Mouse (Mus musculus) forebrain, embryonic 13.5 days (tissue): ENCODE measurements around the gene Spint5. TPM values are rescaled to one million over a fixed set of nuclear protein-coding genes. Genes with fewer than 3 reads are reported as not detected.

ENCODE experiments used
- ATAC-seq: fragments of 200-750 bp; cut with Nextera tagmentation; 2 replicates; pipeline ENCODE4 v1.8.0; 2017
- H3K27ac ChIP-seq: fragments of 300-500 bp; sonication (generic); 2 replicates; pipeline ENCODE4 v1.5.1; 2015; ENCODE audit warnings: inconsistent platforms, mild to moderate bottlenecking, moderate library complexity
- H3K27me3 ChIP-seq: fragments of 300-500 bp; sonication (generic); 2 replicates; pipeline ENCODE4 v1.6.1; 2015; ENCODE audit warnings: mild to moderate bottlenecking, inconsistent platforms
- H3K36me3 ChIP-seq: fragments of 300-500 bp; sonication (generic); 2 replicates; pipeline ENCODE4 v1.6.1; 2015; ENCODE audit warnings: mild to moderate bottlenecking, inconsistent platforms; ENCODE audit not compliant: poor library complexity, severe bottlenecking
- H3K4me1 ChIP-seq: fragments of 300-500 bp; sonication (generic); 2 replicates; pipeline ENCODE4 v1.6.1; 2015; ENCODE audit warnings: inconsistent platforms
- H3K4me2 ChIP-seq: fragments of 300-500 bp; sonication (generic); 2 replicates; pipeline ENCODE4 v1.6.1; 2015; ENCODE audit warnings: inconsistent platforms, mild to moderate bottlenecking, moderate library complexity
- H3K4me3 ChIP-seq: fragments of 300-500 bp; sonication (generic); 2 replicates; pipeline ENCODE4 v1.5.1; 2015; ENCODE audit warnings: mild to moderate bottlenecking, inconsistent platforms
- H3K9ac ChIP-seq: fragments of 300-500 bp; sonication (generic); 2 replicates; pipeline ENCODE4 v1.6.1; 2015; ENCODE audit warnings: mild to moderate bottlenecking, inconsistent platforms
- H3K9me3 ChIP-seq: fragments of 300-500 bp; sonication (generic); replicated peaks from 2 replicates; pipeline ENCODE4 v1.6.1; 2016; ENCODE audit warnings: inconsistent platforms
- WGBS: fragments of 180-500 bp; shearing (Covaris S2); methylation state at CpG from one replicate; pipeline ENCODE4 v1.1.7; 2015; 5-methylcytosine and 5-hydroxymethylcytosine counted together
- polyA plus RNA-seq: library from polyadenylated mRNA; unstranded; fragments of >200 nt; fragmentation: Nextera tagmentation; extraction: Ambion mirVana; gene quantifications from 2 replicates; pipeline ENCODE4 v1.2.1, GENCODE M21; 2015

Gene Spint5
- polyA plus RNA-seq, 1 experiment from 2014 or later = not detected

DNA sequence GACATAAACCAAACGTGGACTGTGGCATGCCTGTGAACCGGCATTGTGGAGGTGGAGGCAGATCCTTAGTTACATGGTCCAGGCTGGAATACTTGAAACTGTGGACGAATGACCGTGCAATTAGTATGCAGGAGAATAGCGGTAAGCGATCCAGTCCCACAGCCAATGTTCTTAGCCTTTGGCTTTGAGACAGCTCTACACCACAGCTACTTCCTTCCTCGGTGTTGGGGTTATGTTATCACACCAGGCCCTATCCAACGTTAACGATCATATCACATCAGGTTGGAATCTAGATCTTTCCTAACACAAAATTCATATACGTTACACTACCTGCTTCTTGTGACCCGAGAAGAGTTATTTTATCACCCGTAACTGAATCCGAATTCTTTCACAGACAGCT lies 29.9 kb downstream of the Spint5 start:
- ATAC-seq = no peak
- peaks cover 24% of the 10 kb centered on the region for H3K36me3 ChIP-seq
- peaks cover 28% of the 10 kb centered on the region for H3K4me1 ChIP-seq
- H3K27ac ChIP-seq = no peak overlapping the region
- H3K9me3 ChIP-seq = no peaks in the 10 kb centered on the region
- 76% methylated on average over 13 of the region's 13 CpGs for WGBS
- no peaks in the 10 kb centered on the region for H3K27me3 ChIP-seq
- peak overlapping the region; percentile 94 for H3K4me2 ChIP-seq
- peak overlapping the region; percentile 88 for H3K4me3 ChIP-seq
- peak overlapping the region; percentile 94 for H3K9ac ChIP-seq

DNA sequence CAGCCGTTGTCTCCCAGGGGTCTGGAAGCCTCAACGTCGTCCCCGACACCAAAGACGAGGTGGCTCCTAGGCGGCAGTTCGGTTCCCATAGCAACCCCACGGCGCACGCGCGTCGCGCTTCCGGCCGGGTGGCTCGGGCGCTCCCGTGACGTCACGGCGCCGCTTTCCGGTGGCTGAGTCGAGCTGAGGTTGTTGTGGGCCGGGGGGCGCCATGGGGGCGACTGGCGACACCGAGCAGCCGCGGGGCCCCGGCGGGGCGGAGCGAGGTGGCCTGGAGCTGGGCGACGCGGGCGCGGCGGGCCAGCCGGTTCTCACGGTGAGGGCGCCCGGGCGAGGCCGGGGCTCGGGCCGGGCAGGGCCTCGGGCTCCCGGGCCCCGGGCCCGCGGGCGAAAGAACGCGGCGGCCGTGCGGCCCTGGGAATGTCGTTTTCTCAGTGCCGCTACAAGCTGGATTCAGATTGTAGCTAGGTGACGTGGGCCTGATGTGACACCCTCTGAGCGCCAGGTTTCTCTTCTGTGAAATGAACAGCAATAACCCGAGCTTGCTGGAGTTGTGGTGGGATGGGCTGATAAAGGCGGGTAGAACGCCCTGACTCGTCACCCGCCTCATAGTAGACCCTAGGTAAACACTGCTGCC lies 30.9 kb downstream of the Spint5 start, which contains the start of the genes Wfdc3 and Dnttip1:
Gene Wfdc3, minus strand, starts transcription at position 89 of the 637 bp plus-strand sequence.
Gene Dnttip1, plus strand, starts transcription at position 141 of the 637 bp plus-strand sequence.
- Histone ChIP-seq H3K4me1 (peaks cover 28% of the 10 kb centered on the region), H3K4me3 (peak within 1 kb of the TSS; percentile 88), H3K27ac (peak within 1 kb of the TSS; percentile 59), H3K4me2 (peak within 1 kb of the TSS; percentile 94), H3K9ac (peak within 1 kb of the TSS; percentile 94), H3K36me3 (peaks cover 34% of the 10 kb centered on the region), H3K9me3 (no peaks in the 10 kb centered on the region), H3K27me3 (no peaks in the 10 kb centered on the region)
- WGBS = under 1% methylated on average over 59 of the region's 70 CpGs
- peak; percentile 95 for ATAC-seq

DNA sequence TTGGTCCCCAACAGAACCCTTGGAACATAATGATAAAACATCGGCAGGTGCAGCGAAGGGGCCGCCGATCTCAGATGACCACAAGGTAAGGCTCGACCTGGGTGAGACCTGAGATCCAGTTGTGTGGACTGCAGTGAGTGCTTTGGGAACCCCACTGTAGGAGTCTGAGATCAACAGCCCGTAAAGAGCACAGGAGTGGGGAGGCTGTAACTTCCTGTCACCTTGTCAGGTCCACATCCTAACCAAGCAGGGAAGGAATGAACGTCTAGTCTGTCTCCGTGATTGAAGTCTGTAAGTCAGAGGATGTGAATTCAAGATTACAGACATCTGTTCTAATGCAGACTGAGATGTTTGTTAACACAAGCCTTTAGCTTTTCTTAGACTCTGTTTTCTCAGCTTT lies 31.6 kb downstream of the Spint5 start:
- Histone ChIP-seq H3K27me3 (no peaks in the 10 kb centered on the region), H3K36me3 (peaks cover 41% of the 10 kb centered on the region), H3K4me2 (peak overlapping the region; percentile 94), H3K9me3 (no peaks in the 10 kb centered on the region), H3K9ac (peak overlapping the region; percentile 94), H3K27ac (no peak overlapping the region), H3K4me3 (peak overlapping the region; percentile 88), H3K4me1 (peaks cover 28% of the 10 kb centered on the region)
- ATAC-seq = no peak
- 56% methylated on average over 8 of the region's 8 CpGs for WGBS

DNA sequence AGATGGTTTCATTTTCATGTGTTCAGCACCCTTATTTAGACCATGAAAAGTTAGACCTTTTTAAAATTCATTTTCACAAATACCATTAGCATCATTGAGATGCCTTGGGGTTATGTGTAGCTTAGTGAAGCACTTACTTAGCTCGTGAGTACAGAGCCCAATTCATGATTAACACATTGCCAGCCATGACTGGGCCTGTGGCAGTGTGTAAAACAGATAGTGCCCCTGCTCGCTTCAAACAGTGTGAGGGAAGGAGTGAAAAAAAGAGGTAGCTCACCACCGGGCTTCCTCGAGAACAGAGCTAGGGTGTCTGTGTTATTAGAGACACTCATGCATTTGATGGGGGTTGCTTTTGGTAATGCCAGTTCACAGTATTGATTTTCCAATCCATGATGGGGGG lies 33.1 kb downstream of the Spint5 start:
- H3K27me3 ChIP-seq = no peaks in the 10 kb centered on the region
- no peaks in the 10 kb centered on the region for H3K9me3 ChIP-seq
- no peak overlapping the region for H3K4me3 ChIP-seq
- ATAC-seq = no peak
- no peak overlapping the region for H3K4me2 ChIP-seq
- peaks cover 28% of the 10 kb centered on the region for H3K4me1 ChIP-seq
- H3K9ac ChIP-seq = no peak overlapping the region
- WGBS = 89% methylated on average over 4 of the region's 4 CpGs
- H3K27ac ChIP-seq = no peak overlapping the region
- H3K36me3 ChIP-seq = peaks cover 55% of the 10 kb centered on the region

DNA sequence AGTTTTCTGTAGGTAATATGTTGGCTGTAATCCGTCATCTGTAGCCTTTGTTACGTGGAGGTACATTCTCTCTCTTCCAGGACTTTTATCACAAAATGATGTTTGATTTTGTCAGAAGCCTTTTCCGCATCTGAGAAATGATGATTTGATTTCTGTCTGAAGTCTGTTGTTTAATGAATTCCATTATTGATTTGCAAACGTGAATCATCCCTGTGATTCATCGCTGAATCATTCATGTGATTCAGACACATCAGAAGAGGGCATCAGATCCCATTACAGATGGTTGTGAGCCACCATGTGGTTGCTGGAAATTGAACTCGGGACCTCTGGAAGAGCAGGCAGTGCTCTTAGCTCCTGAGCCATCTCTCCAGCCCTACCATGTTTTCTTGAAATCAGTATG lies 33.9 kb downstream of the Spint5 start:
- WGBS = 89% methylated on average over 6 of the region's 6 CpGs
- Histone ChIP-seq H3K27me3 (no peaks in the 10 kb centered on the region), H3K36me3 (peaks cover 63% of the 10 kb centered on the region), H3K9me3 (no peaks in the 10 kb centered on the region), H3K4me1 (peaks cover 28% of the 10 kb centered on the region), H3K9ac (no peak overlapping the region), H3K4me2 (no peak overlapping the region), H3K4me3 (no peak overlapping the region), H3K27ac (no peak overlapping the region)
- ATAC-seq = no peak

DNA sequence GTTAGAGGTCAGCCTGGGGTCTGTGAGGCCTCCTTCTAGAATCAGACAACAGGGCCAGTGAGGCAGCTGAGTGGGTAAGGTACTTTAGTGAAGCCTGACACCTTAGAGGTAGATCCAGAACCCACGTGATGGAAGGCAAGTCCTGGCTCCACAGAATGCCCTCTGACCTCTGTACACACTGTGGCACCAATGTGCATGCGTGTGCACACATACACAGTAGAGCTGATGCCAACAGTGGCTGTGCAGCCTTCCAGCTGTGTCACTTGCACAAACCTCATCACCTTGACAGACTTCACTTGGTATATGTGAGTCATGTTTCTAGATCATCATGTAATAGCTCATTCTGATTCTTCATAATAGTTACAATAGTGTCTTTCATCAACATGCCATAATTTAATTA lies 37.3 kb downstream of the Spint5 start:
- no peak for ATAC-seq
- 88% methylated on average over 2 of the region's 2 CpGs for whole genome bisulfite sequencing

DNA sequence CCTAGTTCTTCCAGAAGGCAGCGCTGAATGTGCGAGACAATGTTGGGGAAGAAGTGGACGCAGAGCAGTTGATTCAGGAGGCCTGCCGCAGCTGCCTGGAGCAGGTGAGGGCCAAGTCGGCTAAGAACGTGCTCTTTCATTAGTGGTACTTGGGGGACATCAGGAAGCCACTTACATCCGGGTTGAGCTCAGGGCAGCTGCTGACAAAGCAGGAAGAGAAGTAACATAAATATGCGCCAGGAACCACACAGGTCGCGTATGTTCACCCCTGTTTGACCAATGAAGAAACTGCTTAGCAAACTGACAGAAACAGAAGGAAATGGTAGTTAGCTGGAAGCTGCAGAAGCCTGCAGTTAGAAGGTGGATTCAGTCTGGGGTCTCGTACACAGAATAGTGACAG lies 39.0 kb downstream of the Spint5 start:
- no peak for ATAC-seq
- Histone ChIP-seq H3K9ac (no peak overlapping the region), H3K4me2 (no peak overlapping the region), H3K36me3 (peaks cover 95% of the 10 kb centered on the region), H3K9me3 (no peaks in the 10 kb centered on the region), H3K4me3 (no peak overlapping the region), H3K4me1 (no peaks in the 10 kb centered on the region), H3K27ac (no peak overlapping the region), H3K27me3 (no peaks in the 10 kb centered on the region)
- WGBS = 93% methylated on average over 11 of the region's 11 CpGs

More for the DNA sequence above, 37.3 kb downstream of the Spint5 start:
- Histone ChIP-seq H3K27me3 (no peaks in the 10 kb centered on the region), H3K4me2 (no peak overlapping the region), H3K36me3 (peaks cover 95% of the 10 kb centered on the region), H3K9me3 (no peaks in the 10 kb centered on the region), H3K9ac (no peak overlapping the region), H3K27ac (no peak overlapping the region), H3K4me1 (peaks cover 9% of the 10 kb centered on the region), H3K4me3 (no peak overlapping the region)

DNA sequence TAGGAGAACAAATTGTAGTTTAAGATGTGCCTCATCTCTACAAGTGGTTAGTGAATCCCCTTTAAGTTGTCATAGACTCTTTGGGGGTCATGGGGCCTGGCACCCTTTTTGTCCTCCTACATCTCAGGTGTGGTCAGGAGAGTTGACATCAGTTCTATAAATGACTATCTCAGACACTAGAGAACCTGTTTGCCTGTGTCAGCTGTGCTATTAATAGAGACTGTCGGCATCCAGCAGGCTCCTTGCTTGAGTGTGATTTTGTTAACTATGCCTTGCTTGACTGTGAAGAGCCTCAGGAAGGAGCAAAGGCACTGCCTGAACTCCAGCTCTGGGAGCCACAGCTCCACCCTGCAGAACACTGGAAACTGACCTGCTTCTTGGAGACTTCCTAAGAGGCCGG lies 39.7 kb downstream of the Spint5 start:
- Histone ChIP-seq H3K9ac (no peak overlapping the region), H3K36me3 (peaks cover 98% of the 10 kb centered on the region), H3K27me3 (no peaks in the 10 kb centered on the region), H3K4me1 (no peaks in the 10 kb centered on the region), H3K9me3 (no peaks in the 10 kb centered on the region), H3K27ac (no peak overlapping the region), H3K4me2 (no peak overlapping the region), H3K4me3 (no peak overlapping the region)
- WGBS = 95% methylated on average over 2 of the region's 2 CpGs
- no peak for ATAC-seq

DNA sequence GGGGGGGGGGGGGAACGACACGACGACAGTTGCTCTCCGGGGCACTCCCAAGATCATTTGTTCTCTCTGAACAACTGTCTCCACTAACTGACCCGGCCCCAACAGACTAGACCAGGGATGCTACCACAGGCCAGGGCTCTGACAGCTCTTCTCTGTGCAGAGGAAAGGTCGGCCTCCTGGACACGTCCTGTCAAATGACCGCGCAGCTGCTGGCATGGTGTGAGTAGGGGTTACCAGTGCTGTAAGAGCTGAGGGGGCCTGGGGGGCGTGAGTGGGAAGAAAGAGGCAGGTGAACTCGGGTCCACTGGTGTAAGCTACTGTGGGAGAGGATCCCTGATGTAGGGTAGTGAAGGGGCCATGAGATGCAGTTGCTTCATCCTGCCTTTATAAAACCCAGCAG lies 42.7 kb downstream of the Spint5 start:
- no peak overlapping the region for H3K4me3 ChIP-seq
- no peak overlapping the region for H3K4me2 ChIP-seq
- no peak for ATAC-seq
- no peaks in the 10 kb centered on the region for H3K27me3 ChIP-seq
- H3K4me1 ChIP-seq = no peaks in the 10 kb centered on the region
- H3K27ac ChIP-seq = no peak overlapping the region
- no peaks in the 10 kb centered on the region for H3K9me3 ChIP-seq
- H3K9ac ChIP-seq = no peak overlapping the region
- WGBS = 78% methylated on average over 11 of the region's 11 CpGs
- peaks cover 98% of the 10 kb centered on the region for H3K36me3 ChIP-seq

DNA sequence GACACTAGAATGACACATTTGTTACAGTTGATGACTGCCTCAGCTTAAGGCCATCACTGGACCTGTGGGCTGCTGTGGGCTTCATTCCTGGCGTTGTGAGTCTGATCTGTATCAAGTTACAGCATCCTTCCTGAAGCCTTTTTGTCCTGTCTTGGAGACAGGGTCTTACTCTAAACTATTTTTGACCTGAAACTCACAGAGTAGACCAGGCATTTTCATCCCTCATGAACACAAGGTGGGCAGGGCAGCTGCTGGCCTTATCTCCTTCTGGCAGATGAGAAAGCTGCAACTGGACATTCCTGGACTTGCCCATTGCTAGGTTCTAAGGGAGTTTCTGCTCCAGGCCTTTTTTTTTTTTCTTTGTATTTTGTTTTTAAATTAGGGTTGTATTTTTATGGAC lies 43.6 kb downstream of the Spint5 start:
- no peaks in the 10 kb centered on the region for H3K27me3 ChIP-seq
- WGBS = 83% methylated on average over 1 of the region's 1 CpGs

DNA sequence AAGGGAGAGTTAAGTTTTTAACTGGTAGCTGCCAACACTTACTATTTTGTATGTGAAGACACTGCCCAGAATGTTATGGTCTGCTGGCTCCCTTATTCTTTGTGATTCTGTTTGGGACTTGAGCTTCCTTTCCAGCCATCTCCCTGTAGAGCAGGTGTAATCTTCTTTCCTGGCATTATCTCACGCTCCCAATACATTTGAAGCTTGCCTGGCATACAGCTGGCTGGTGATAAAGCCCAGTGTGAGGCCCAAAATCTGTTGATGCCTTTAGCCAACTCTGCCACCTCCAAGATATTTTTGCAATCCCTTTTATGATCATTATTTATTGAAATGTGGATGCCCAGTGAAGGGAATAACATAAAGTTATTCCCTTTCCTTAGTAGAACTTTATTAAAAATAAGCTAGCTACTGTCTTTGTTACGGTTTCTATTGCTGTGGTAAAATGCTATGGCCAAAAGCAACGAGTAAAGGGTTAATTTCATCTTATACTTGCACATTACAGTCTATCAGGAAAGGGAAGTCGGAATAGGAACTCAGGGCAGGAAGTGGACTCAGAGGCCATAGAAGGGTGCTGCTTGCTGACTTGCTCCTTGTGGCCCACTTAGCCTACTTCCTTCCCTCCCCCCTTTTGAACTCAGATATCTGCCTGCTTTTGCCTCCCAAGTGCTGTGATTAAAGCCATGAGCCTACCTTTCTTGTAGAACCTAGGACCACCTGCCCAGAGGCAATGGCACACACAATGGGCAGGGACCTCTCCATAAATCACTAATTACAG lies 45.1 kb downstream of the Spint5 start:
- H3K27ac ChIP-seq = no peak overlapping the region
- H3K9me3 ChIP-seq = no peaks in the 10 kb centered on the region
- peaks cover 93% of the 10 kb centered on the region for H3K36me3 ChIP-seq
- no peak overlapping the region for H3K4me3 ChIP-seq
- no peak for ATAC-seq
- H3K4me2 ChIP-seq = no peak overlapping the region
- H3K27me3 ChIP-seq = no peaks in the 10 kb centered on the region
- no peak overlapping the region for H3K9ac ChIP-seq
- H3K4me1 ChIP-seq = no peaks in the 10 kb centered on the region
- 84% methylated on average over 4 of the region's 4 CpGs for WGBS

More for the DNA sequence above, 43.6 kb downstream of the Spint5 start:
- Histone ChIP-seq H3K4me3 (no peak overlapping the region), H3K4me1 (no peaks in the 10 kb centered on the region), H3K27ac (no peak overlapping the region), H3K36me3 (peaks cover 99% of the 10 kb centered on the region), H3K9ac (no peak overlapping the region), H3K4me2 (no peak overlapping the region), H3K9me3 (no peaks in the 10 kb centered on the region)
- no peak for ATAC-seq

DNA sequence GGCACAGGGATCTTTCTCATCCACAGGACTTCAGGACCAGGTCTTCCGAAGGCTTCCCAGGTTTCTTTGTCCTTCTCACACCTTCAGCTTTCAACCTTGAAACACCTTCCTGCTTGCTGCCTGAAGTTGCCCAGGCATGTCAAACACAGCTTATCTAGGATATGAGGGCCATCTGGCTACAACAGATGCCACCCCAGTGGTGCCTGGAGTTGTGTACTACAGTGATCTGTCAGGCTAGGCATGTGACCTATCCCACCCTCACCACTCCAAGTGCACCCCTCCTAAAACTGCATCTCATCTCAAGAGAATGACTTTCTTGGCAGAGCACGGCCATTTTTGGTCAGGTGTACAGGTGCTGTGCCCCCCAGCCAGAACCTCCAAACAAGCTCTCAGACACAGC lies 46.4 kb downstream of the Spint5 start:
- no peaks in the 10 kb centered on the region for H3K4me1 ChIP-seq
- H3K9me3 ChIP-seq = no peaks in the 10 kb centered on the region
- WGBS = 94% methylated on average over 2 of the region's 2 CpGs
- H3K4me3 ChIP-seq = no peak overlapping the region
- H3K27ac ChIP-seq = no peak overlapping the region
- peaks cover 93% of the 10 kb centered on the region for H3K36me3 ChIP-seq
- H3K4me2 ChIP-seq = no peak overlapping the region
- no peak for ATAC-seq
- no peak overlapping the region for H3K9ac ChIP-seq
- no peaks in the 10 kb centered on the region for H3K27me3 ChIP-seq
